Mouse (Mus musculus) megakaryocyte, adult 5-6 weeks (primary cell): ENCODE measurements around the gene Atp6v1g1. TPM values are rescaled to one million over a fixed set of nuclear protein-coding genes. Genes with fewer than 3 reads are reported as not detected.

Source experiments
- ATAC-seq: 2 replicates; pipeline ENCODE4 v1.8.0; 2016; ENCODE audit warnings: mild to moderate bottlenecking, inconsistent platforms; ENCODE audit not compliant: poor library complexity, severe bottlenecking
- total RNA-seq, 2 experiments: library from RNA; stranded (forward) in 1 of 2; stranded (reverse) in 1 of 2; fragments of 153-499, 151-499 nt in 1 of 2; fragments of 221-1000, 200-1000 nt in 1 of 2; gene quantifications; 2 replicates each; pipeline versions ENCODE4 v1.2.3 to v1.2.4; 2015 to 2017

Atp6v1g1 gene
- total RNA-seq, 2 experiments from 2014 or later = 159 to 229 TPM

DNA sequence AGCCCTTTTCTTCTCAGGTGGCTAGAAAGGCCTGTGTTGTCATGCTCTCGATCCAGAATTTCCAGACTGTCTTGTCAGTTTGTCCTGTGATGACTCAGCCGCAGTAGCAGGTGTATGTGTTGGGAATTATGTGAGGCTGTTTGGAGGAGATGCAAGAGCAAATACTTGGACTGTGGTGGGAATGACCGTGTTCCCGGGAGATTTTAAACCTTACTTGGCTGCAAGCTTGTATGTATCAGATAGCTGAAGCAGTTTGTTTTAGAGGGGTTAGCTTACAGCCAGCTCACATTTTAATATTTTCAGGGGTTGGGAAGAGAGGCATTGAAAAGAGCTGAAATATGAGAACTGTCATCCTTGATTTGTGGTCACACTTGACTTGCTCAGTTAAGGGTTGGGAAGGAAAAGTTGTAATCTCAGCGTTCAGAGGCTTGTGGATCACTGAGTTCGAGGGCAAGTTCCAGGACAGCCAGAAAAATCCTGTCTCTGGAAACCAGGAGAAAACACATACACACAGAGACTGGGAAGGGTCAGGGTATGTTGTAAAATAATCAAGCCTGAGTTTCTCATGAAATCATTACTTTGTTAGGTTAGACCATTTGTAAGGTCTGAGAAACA is 2.0 kb downstream of the Atp6v1g1 start:
- no peak for ATAC-seq

DNA sequence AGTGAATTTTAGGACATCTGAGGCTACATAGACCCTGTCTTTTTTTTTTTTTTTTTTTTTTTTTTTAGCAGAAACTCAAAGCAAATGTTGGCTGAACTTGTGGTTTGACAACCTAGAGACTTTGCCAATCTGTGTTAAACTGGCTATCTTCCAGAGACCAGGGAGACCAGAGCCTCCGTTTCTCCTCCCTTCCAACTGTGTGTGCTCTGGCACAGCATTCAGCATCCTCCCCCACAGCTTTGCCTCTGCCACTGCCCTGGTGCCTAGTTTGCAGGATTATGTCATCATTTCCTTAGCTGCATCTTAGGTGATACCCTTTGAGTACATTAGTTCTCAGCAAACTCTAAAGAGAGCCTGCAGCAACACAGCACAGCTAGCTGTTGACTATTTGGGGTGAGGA is 3.2 kb downstream of the Atp6v1g1 start:
- ATAC-seq = no peak

DNA sequence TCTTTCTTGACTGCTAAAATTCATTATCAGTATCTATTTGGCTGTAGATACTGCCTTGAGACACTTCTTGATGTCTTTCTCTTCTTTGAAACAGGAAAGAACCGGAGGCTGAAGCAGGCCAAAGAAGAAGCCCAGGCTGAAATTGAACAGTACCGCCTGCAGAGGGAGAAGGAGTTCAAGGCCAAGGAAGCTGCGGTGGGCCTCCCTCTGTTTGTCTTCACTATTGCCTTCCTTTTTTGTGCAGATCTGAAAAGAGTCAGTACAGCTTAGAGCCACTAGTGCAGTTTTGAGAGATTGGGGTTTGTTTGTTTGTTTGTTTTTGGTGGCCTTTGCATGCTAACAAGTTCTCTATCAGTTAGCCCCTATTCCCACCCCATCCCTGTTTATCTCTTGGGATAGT is 3.9 kb downstream of the Atp6v1g1 start:
- ATAC-seq = no peak

DNA sequence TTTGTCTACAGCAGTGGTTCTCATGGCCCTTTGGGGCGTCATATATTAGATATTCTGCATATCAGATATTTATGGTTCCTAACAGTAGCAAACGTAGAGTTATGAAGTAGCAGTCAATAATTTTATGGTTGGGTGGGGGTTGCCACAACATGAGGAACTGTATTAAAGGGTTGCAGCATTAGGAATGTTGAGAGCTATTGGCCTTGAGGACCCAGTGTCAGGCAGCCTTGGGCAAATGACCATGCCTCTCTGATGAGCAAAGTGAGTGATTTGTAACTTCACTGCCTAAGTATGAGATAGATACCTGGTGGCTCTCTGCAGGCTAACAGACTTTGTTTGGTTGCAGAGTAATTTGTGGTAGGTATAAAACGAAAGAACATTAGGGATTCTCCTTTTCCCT is 6.3 kb downstream of the Atp6v1g1 start:
- ATAC-seq = no peak

DNA sequence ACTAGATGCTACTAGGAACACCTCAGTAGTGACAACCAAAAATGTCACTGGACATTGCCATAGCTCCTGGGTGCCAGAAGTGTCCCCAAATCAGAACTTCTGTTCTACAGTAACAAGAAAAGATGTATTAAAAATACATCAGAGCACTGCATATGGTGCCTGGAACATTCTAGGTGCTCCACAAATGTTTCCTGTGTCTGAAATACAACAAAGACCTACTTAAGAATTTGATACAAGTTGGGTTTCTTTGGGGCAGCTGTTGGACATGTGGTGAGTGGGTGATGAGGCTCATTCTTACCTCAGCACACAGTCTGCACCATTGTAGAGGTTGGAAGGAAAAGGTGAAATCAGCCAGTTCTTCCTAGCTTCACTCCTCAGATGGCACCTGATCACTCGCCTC is 8.3 kb downstream of the Atp6v1g1 start:
- no peak for ATAC-seq

DNA sequence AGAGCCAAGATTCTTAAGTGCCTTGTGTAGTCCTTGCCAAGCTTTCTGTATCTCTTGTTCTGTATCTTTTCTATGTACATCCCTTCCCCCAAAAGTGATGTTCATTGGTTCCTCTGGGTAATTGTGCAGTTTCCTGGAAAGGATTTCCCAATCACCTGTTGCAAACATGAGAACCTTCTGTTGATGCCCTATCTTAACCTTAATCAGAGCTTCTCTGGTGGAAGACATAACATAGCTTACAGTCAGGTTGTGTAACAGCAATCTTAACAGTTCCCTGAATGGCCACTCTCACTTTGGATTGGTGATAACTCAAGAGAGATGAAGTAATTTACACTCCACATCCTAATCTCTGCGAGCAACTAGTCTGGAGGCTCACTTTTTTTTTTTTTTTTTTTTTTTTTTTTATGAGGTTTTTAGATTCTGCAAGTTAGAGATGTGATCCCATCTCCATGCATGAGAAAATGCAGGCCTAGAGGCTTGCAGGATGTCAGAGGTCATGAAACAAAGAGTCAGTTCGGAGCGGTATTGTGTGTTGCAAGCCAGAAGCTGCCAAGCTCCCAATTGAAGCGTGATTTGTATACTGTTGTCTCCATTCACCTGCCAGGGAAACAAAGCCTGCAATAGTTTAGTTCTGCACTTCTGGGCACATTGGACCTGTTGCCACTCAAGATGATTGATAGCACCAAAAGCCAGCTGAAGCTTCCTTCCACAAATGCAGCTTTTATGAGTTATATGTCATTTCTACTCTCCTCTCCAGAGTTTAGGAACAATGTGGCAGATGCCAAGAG is 9.4 kb downstream of the Atp6v1g1 start:
- peak; percentile 69 for ATAC-seq

- no peak for ATAC-seq
Measured at GRCm38 (mm10) chr4:63554616-63555015, 10.0 kb downstream of the Atp6v1g1 start.

DNA sequence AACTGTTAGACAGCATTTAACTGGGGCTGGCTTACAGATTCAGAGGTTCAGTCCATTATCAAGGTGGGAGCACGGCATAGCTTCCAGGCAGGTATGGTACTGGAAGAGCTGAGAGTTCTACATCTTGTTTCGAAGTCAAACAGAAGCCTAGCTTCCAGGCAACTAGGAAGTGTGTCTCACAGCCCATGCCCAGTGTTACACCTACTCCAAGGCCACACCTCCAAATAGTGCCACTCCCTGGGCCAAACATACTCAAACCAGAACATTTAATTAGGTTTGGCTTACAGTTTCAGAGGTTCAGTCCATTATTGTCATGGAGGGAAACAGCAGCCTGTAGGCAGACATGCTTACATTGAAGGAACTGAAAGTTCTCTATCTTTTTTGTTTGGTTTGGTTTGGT is 10.5 kb downstream of the Atp6v1g1 start:
- ATAC-seq = no peak

GRCm38 (mm10) chr4:63556665-63557064 is 12.1 kb downstream of the Atp6v1g1 start:
- no peak for ATAC-seq

DNA sequence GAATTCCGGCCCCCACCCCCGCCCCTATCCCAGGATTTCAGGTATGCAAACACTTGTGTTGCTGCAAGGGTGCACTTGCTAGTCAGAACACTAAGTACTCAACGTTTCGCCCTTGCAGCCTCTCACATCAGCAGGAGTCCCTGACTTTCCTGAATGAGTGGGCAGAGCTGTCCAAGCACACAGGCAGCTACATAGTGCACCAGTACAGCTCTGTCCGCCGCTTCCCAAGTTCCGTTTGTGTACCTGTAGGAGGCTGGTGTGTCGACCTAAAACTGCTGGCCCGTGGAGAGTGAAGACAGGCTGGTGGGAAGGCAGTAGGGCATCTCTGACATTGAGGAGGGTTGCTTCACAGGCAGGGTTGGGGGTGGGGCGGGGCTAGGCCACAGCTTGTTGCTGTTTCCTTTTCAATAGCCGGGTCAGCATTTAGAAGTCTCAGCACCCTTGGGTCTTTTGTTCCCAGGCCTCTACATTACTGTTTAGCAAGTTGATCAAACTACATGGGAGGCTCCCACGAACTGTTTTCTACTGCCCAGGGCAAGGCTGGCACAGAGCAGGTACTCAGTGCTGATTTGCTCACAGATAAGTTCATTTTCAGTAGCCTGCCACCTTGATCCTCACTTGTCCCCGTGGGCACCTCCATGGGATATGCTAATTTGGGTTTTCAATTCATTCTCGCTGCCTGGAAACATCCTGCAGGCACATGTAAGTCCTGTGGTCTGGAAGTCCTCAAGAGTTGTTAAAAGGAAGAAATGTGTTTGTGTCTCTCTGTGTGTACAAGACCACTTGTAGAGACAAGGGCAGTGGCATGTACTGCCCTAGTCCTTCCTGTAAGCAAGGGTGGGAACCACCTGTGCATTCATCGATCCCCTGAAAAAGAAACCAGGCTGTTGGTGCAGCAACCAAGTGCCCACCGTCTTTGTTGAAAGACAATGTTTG is 12.8 kb downstream of the Atp6v1g1 start:
- no peak for ATAC-seq

DNA sequence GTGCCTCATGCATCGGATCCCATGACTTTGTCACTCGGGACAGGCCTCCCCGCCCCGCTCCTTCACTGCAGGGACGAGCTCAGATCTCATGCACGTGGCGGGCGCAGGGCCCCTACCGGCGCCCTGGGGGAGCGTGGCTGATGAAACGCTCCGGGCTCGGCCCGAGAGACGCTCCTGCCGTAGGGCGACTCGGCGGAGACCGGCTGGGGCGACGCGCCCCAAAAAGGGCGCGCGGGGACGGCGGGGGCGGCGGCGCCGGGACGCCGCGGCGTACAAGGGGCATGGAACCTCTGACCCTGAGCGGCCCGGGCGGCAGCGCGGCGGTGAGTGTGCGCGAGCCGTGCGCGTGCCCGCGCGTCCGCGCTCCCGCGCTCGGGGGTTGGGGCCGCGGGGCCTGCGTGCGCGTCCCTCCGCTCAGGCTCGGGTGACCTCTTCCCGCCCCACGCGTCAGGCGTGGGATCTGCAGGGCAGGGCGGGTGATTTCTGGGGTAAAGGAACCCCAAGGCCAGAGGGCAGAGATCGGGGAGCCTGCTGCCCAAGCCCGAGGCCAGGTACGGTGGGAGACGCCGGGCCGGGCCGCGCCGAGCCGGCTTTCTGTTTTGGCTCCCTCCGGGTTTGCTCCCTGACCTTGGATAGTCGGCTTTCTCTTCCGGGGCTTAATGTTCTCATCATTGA is 14.0 kb downstream of the Atp6v1g1 start, which contains the start of gene Tmem268:
TSS of gene Tmem268 (plus strand) at position 375 of the 675 bp plus-strand sequence.
- peak; percentile 41 for ATAC-seq

GRCm38 (mm10) chr4:63559127-63559697 is 14.6 kb downstream of the Atp6v1g1 start:
- no peak for ATAC-seq

- ATAC-seq = peak; percentile 36
Measured at GRCm38 (mm10) chr4:63560079-63560478, 15.5 kb downstream of the Atp6v1g1 start.

GRCm38 (mm10) chr4:63561861-63562675 is 17.5 kb downstream of the Atp6v1g1 start:
- ATAC-seq = peak; percentile 58

DNA sequence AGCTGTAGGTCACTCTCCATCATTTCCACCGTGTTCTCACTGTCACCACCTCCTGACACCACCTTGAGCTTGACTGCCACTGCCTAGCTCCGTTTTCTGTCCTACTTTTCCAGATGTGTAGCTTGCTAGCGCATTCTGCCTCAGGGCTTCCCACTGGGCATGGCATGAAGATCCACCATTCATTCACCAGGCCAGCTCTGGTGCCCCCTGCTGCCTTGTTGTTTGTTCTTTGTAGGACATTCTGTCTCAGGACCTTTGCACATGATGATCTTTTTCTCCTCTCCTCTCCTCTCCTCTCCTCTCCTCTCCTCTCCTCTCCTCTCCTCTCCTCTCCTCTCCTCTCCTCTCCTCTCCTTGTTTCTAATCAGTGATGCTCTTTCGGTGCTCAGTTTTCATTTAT is 18.2 kb downstream of the Atp6v1g1 start:
- ATAC-seq = 0 out of 2 replicates have a peak, but pooled peaks have one; percentile 0

DNA sequence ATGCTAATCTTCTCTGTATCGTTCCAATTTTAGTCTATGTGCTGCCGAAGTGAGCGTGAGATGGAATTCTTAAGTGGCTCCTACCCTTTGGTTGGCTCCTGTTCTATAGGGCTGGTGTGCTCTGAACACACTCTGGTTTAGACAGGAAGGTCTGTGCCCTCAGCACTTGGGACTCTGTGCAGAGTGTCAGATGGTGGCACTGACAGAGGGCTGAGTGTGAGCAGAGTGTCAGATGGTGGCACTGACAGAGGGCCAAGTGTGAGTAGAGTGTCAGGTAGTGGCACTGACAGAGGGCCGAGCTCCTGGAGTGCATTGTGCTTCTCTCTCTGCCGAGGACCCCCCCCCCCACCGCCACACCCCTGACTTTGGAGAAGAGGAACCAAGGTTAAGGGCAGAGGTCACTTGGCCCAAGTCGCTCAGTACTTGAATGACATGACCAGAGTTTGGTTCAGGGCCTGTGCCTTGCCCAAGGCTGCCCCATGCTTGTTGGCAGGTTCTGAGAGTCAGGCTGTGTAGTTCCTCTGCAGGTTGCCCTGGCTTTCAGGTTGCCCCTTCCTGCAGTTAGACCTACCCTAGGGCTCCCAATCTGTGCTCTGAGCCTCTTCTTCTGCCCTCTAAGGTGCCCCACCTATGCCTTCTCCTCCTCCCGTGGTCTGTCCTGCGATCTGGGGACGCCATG is 23.3 kb downstream of the Atp6v1g1 start:
- ATAC-seq = no peak

DNA sequence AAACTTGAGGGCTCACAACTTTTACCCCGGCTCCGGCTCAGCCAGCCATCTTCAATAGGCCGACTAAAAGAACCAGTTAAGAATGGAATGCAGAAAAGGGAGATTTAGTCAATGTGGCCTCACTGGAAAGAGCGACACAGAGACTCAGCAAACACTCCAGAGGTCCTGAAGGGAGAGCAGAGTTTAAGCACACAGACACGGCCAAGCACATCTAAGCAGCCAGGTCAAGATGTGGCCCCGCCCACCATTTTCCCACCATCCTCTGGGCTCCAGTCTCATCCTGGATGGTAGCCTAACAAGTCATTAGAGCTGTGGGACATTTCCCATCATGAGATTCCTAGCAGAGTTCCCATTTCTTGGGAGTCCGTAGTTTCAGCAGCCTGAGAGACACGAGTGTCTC is 24.8 kb downstream of the Atp6v1g1 start:
- ATAC-seq = no peak

DNA sequence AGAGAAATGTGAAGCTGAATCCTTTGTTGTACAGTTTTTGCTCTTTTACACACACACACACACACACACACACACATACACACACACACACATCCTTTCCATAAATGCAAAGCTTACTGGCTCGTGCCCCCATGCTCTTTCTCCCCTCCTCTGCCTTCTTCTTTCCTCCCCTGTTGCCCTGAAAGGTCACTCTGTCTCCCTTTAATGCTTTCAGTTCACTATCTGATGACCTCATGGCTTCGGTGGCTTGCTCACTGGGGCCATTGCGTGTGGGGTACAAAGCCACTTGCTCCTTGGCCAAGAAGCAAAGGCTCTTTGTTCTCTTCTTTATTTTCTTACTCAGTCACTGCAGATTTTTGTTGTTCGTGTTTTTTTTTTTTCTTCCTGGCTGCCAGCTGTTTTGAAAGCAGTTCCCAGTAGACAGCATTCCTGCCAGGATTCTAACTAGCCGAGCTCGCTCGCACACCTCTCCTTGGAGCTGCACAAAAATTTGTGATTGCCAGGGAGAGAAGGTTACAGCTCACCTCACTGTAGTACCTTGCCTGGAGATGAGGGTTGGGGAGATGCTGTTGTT is 25.7 kb downstream of the Atp6v1g1 start:
- ATAC-seq = no peak

DNA sequence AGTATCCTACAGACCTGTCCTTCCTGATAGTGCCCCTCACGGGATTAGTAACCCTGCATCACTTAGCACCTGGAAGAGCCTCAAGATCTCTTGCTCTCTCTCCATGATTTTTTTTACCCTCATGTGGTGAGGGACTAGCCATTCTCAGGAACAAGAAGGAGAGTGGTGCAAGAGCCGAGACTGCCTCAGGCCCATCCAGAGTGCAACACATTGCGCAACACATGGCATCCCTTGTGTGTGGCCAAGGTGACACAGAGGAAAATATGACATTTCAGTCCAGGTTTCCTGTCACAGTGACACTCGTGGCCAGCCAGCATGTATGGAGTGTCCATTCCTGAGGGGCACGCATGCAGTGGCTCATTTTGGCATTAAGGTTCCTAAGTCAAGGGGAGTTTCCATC is 28.0 kb downstream of the Atp6v1g1 start:
- ATAC-seq = peak; percentile 60
